Mouse (Mus musculus): ENCODE measurements around the gene Rps8.

GRCm38 (mm10) chr4:117138295-117139216, 17.5 kb downstream of the Rps8 start:
- TF ChIP-seq MAX (IDR thresholded peaks at IDR 0.05; ENCODE audit: low read depth) (no peak), POLR2A (IDR thresholded peaks at IDR 0.05; ENCODE audit: insufficient read length, low read depth) (no peak)
